Mouse (Mus musculus) layer of hippocampus, postnatal 14 days (tissue): ENCODE measurements around the gene Aif1. TPM values are rescaled to one million over a fixed set of nuclear protein-coding genes. Genes with fewer than 3 reads are reported as not detected.

Experiments used
- DNase-seq, 2 experiments: peaks; one replicate each; pipeline ENCODE4 v3.0.0; 2021 to 2022; ENCODE audit warnings: low spot score in 2 of 2, mixed read lengths in 1 of 2
- total RNA-seq, 2 experiments: library from RNA; stranded (reverse); gene quantifications; 2 replicates each; pipeline ENCODE4 v1.2.3; 2021

The Aif1 gene
- total RNA-seq, 2 experiments from 2014 or later, result 9.9 to 10.4 TPM

- no peak for DNase-seq
These were observed 8.1 kb downstream of the Aif1 start for GRCm38 (mm10) chr17:35167794-35168193.

DNA sequence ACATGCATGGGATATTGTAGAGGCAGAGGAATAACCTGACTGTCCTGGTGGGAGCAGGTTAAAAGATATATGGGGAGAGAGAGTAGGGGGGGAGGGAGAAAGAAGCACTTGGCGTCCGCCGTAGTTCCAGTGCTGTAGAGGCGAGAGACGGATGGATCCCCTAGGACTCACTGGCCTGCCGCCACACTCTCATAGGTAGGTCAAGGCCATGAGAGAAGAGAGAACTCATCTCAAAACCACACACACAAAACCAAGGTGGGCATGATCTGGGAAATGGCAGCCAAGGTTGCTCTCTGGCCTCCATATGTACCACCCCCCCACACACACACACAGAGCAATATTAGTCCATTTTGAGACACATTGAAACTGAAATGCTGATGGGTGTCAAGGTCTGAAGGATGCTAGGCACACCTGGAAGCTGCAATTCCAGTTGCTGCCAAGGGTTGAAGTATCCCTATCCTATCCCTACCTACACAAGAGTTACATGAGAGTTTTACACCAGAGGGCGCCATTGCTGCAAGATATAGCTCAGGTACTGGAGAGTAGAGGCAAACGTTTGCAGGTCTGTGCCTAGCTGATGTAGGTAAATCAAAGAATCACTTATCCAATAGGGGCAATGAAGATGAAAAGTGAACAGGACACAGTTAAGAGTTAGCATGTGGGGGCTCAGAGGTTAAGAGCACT lies 9.4 kb downstream of the Aif1 start:
- DNase-seq, result peak; percentile 36 to 75

- no peak for DNase-seq
These were observed 10.3 kb downstream of the Aif1 start for GRCm38 (mm10) chr17:35165451-35166155.

DNA sequence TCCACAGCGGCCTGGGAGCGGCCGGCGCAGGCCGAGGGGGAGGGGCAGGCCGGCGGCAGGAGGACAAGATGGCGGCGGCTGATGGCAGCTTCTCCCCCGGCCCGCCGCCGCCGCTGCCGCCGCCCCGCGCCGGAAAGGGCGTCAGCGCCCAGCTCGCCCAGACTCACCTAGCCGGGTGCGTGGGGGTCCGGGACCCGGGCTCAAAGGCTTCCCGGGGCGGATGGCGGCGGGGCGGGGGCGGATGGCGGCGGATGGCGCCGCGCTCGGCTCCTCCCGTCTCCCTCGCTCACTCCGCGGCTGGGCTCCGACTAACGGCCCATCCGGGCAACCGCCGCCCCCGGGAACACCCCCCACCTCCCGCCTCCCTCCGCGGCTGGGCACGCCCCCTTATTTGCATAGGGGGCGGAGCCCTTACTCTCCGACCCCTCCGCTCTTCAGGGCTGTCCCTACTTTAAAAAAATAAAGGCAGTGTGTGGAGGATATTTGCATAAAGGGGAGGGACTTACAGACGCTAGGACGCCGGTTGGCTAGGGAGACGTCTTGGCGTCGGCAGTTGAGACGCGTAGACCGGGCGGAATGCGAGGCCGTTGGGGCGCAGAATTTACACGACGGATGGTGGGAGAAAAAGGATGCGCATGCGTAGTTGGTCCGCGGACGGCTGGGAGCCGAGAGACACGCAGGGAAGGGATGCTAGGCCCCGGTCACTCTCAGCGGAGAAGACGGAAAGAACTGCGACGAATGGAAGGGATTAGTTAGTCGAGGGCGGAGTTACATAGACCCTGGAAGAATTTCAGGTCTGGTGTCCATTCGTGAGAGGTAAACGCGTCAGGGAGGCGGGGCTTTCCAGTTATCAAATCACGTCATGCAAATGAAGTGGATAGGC lies 11.1 kb downstream of the Aif1 start, which contains the start of gene Prrc2a:
Prrc2a (minus strand) TSS at position 330 of the 883 bp plus-strand sequence.
- peak; percentile 100 for DNase-seq

DNA sequence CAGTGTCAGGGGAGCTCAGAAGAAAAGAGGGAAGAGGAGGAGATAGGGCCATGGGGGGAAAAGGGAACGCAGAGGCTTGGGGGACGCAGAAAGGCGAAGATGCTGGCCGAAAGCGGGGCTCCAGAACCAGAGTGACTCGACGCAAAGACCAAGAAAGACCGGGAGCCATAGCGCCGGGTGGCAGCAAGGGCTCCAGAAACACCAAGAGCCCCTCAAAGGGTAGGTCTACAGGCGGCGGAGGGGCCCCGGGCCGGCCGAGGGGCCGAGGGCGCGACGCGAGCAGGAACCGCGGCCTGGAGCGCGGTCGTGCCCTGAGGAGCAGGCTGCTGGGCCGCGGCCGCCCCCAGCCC lies 11.7 kb downstream of the Aif1 start:
- DNase-seq, result no peak

- no peak for DNase-seq
These were observed 12.4 kb downstream of the Aif1 start for GRCm38 (mm10) chr17:35163326-35164081.

GRCm38 (mm10) chr17:35162730-35163129 lies 13.1 kb downstream of the Aif1 start:
- peak in 1 of 2 experiments; percentile 26 for DNase-seq

- no peak for DNase-seq
These were observed 13.7 kb downstream of the Aif1 start for GRCm38 (mm10) chr17:35162121-35162520.

DNA sequence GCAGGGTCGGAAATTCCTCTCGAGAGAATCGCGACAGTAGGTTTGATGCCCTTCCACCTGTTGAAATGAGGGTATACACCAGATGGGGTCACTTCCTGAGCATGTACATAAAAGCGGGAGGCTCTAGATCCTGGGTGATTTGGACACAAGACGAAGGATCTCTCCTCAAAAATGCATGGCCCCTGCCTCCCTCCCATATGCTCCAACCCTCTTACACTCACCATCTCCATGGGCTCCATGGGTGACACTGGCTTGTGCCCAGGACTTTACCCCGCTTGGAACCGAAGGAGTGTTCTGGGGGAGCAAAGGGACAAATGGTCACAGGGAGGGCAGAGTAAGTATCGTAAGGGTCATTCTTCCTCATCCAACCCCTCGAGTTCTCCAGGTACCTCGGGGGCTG lies 14.4 kb downstream of the Aif1 start:
- DNase-seq, result no peak

GRCm38 (mm10) chr17:35159638-35160037 lies 16.2 kb downstream of the Aif1 start:
- no peak for DNase-seq

- no peak for DNase-seq
These were observed 16.8 kb downstream of the Aif1 start for GRCm38 (mm10) chr17:35158850-35159593.

DNA sequence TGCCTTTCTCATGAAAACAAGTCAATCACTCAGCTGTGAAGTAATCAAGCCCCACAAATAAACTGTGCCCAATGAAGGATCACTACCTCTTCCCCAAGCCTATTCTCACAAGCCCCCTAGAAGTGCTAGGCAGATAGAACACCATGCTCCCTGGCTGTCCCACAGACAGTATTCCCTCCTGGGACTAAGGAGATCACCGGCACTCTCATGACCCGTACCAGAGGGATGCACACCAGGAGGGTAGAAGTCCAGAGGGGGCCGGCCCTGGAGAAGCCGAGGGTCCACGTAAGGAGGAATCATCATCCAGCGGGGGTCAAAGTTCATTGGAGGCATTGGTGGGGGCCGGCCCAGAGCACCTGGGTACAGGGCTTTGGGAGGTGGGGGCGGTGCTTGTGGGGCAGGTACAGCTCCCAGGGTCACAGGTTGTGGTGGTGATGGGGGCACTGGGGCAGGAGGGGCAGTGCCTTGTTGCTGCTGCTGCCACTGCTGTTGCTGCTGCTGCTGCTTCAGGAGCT lies 18.1 kb downstream of the Aif1 start:
- no peak for DNase-seq

GRCm38 (mm10) chr17:35157254-35157653 lies 18.6 kb downstream of the Aif1 start:
- no peak for DNase-seq

GRCm38 (mm10) chr17:35156461-35157200 lies 19.2 kb downstream of the Aif1 start:
- no peak for DNase-seq

- DNase-seq, result no peak
These were observed 20.4 kb downstream of the Aif1 start for GRCm38 (mm10) chr17:35155451-35155850.

DNA sequence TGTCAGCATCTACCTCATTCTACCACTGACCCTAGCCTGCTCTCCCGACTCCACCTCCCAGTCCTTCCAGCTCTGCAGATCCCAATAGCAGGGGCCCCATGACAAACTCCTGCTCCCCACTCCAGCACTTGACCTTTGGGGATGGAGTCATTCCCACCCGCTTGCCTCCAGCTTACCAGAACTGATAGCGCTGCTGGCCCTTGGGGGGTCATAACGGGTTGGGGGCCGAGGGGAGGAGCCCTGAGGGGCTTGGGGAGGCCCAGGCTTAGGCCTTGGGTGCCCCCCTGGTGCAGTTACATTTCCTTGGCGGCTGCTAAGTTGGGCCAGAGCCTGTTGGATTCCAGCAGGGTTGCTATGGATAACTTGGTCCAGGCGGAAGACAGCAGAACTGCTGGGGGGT lies 21.3 kb downstream of the Aif1 start:
- no peak for DNase-seq

- no peak for DNase-seq
These were observed 21.9 kb downstream of the Aif1 start for GRCm38 (mm10) chr17:35153931-35154330.

DNA sequence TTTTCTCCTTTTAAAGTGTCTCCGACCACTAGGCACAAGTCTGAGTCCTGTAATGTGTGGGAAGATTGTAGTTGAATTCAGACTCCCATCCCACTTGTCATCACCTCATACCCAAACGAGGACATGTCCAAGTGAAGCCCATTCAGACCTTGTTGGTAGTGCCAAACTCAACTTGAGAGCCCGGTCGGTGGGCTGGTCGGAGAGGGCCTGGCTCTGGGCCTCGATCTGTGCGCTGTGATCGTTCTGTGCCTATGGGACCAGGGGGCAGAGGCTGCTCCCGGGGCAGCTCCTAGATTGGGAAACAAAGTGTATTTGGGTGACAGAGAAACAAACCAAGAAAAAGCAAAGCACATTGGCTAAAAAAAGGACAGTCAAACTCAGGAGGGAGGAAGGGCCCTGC lies 22.8 kb downstream of the Aif1 start:
- DNase-seq, result no peak

- DNase-seq, result no peak
These were observed 23.7 kb downstream of the Aif1 start for GRCm38 (mm10) chr17:35152121-35152520.
